Mouse (Mus musculus) forebrain, embryonic 16.5 days (tissue): ENCODE measurements around the gene Rap2a. TPM values are rescaled to one million over a fixed set of nuclear protein-coding genes. Genes with fewer than 3 reads are reported as not detected.

ENCODE experiments used
- ATAC-seq: fragments of 200-750 bp; cut with Nextera tagmentation; 2 replicates; pipeline ENCODE4 v1.8.0; 2017; ENCODE audit warnings: mild to moderate bottlenecking, moderate library complexity
- H3K27ac ChIP-seq: fragments of 300-500 bp; sonication (generic); 2 replicates; pipeline ENCODE4 v1.5.1; 2014; ENCODE audit warnings: low read length, control low read depth
- H3K27me3 ChIP-seq: fragments of 300-500 bp; sonication (generic); replicated peaks from 2 replicates; pipeline ENCODE4 v1.6.1; 2014; ENCODE audit warnings: low read length; ENCODE audit not compliant: control insufficient read depth, insufficient read depth
- H3K36me3 ChIP-seq: fragments of 300-500 bp; sonication (generic); 2 replicates; pipeline ENCODE4 v1.6.1; 2014; ENCODE audit not compliant: control insufficient read depth, insufficient read depth
- H3K4me1 ChIP-seq: fragments of 300-500 bp; sonication (generic); replicated peaks from 2 replicates; pipeline ENCODE4 v1.6.1; 2014; ENCODE audit warnings: low read length; ENCODE audit not compliant: control insufficient read depth, insufficient read depth
- H3K4me2 ChIP-seq: fragments of 300-500 bp; sonication (generic); 2 replicates; pipeline ENCODE4 v1.6.1; 2014; ENCODE audit warnings: mild to moderate bottlenecking, low read length, control low read depth
- H3K4me3 ChIP-seq: fragments of 300-500 bp; sonication (generic); replicated peaks from 2 replicates; pipeline ENCODE4 v1.5.1; 2014; ENCODE audit warnings: mild to moderate bottlenecking, low read length, control low read depth
- H3K9ac ChIP-seq: fragments of 300-500 bp; sonication (generic); replicated peaks from 2 replicates; pipeline ENCODE4 v1.6.1; 2014; ENCODE audit warnings: low read depth, low read length, control low read depth
- H3K9me3 ChIP-seq: fragments of 300-500 bp; sonication (generic); 2 replicates; pipeline ENCODE4 v1.6.1; 2016; ENCODE audit warnings: low read length; ENCODE audit not compliant: control insufficient read depth
- WGBS: fragments of 180-500 bp; shearing (Covaris S2); extraction: QIAGEN DNeasy Blood & Tissue Kit; methylation state at CpG from one replicate; pipeline ENCODE4 v1.1.7; 2014; 5-methylcytosine and 5-hydroxymethylcytosine counted together
- polyA plus RNA-seq: library from polyadenylated mRNA; unstranded; fragments of >200 nt; fragmentation: Nextera tagmentation; extraction: Ambion mirVana; gene quantifications from 2 replicates; pipeline ENCODE4 v1.2.1, GENCODE M21; 2015

Gene Rap2a
- polyA plus RNA-seq, 1 experiment from 2014 or later = 19.9 TPM

DNA sequence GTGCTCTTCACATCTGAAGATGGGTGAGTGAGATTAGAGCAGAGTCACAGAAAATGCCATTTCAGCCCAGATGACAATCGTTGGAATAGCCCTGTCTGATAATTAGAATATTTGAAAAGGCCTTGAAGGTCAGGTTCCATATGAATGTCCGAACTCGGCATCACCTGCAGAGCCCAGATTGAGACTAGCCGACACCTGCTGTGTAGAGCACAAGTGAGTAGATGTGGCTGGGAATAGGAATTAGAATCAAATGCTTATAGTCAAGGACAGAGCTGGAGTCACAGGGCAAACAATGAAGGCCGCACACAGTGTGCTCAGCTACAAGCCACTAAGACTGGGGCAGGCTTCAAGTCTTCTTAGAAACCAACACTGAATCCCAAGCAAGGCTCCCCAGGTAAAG is 6.3 kb downstream of the Rap2a start:
- Histone ChIP-seq H3K9ac (no peak overlapping the region), H3K9me3 (no peaks in the 10 kb centered on the region), H3K27ac (no peak overlapping the region), H3K27me3 (no peaks in the 10 kb centered on the region), H3K4me2 (no peak overlapping the region), H3K4me3 (no peak overlapping the region), H3K36me3 (no peaks in the 10 kb centered on the region), H3K4me1 (peaks cover 11% of the 10 kb centered on the region)
- no peak for ATAC-seq
- 87% methylated on average over 5 of the region's 5 CpGs for WGBS

DNA sequence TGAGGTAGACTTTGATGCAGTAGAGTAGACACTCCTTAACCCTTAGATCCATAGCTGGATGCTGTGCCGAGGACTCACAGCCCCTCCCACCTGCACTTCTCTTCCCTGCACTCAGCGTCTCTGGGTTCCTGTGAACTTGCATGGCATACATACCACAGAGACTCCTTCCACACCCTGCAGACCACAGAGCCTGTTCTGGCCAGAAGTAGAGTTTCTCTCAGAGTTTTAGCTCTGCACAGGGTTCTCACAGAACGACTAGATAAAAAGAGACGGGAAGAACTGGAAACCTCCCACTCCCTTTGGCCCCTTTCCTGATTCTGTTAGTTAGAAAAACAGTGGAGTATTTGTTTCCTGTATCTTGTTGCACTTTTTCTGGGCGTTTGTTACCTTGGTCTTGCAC is 18.0 kb downstream of the Rap2a start:
- Histone ChIP-seq H3K36me3 (no peaks in the 10 kb centered on the region), H3K4me2 (no peak overlapping the region), H3K9ac (no peak overlapping the region), H3K4me3 (no peak overlapping the region), H3K27ac (no peak overlapping the region), H3K4me1 (peaks cover 4% of the 10 kb centered on the region), H3K9me3 (no peaks in the 10 kb centered on the region), H3K27me3 (no peaks in the 10 kb centered on the region)
- ATAC-seq = no peak
- WGBS = 67% methylated on average over 5 of the region's 5 CpGs

DNA sequence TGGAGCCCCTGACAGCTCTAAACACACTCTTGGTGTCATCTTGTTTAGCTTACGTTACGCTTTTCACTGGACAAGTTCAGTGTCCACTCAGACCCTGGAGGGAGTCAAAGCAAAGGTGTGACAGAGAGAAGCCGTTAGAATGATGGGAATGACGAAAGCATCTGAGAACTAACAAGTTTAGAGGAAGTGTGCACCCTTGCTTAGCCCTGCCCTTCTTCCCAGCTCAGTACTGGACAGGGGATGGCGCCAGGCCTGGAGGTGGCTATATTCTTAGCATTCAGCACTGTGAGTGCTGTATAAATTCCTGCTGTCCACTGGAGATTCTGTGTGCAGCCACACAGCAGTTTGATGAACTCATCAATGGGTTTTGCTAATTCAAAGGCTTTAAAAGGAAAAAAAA is 18.6 kb downstream of the Rap2a start:
- no peaks in the 10 kb centered on the region for H3K9me3 ChIP-seq
- ATAC-seq = no peak
- H3K4me1 ChIP-seq = peaks cover 4% of the 10 kb centered on the region
- H3K4me2 ChIP-seq = no peak overlapping the region
- no peaks in the 10 kb centered on the region for H3K27me3 ChIP-seq
- H3K36me3 ChIP-seq = no peaks in the 10 kb centered on the region
- H3K9ac ChIP-seq = no peak overlapping the region
- H3K4me3 ChIP-seq = no peak overlapping the region
- H3K27ac ChIP-seq = no peak overlapping the region
- WGBS = 83% methylated on average over 5 of the region's 5 CpGs

DNA sequence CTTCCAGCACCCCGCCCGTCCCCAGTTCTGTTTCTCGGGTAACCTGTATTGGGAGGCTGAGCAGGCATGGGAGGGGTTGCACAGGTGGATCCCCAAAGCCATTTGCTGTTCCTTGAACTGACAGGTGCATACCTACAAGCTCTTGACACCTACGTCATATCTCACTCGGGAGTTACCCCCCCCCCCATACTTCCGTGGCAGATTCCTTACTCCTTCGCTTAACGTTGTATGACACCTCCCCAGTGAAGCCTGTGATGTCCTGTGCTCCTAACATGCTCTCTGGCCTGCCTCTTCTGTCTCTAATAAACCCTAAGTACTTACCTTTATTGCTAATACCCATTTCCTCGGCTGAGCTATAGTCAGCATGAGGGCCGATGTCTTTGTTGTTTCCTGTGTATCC is 20.9 kb downstream of the Rap2a start:
- Histone ChIP-seq H3K27ac (no peak overlapping the region), H3K36me3 (no peaks in the 10 kb centered on the region), H3K4me2 (no peak overlapping the region), H3K9ac (no peak overlapping the region), H3K9me3 (no peaks in the 10 kb centered on the region), H3K4me1 (peaks cover 4% of the 10 kb centered on the region), H3K4me3 (no peak overlapping the region), H3K27me3 (no peaks in the 10 kb centered on the region)
- 96% methylated on average over 9 of the region's 10 CpGs for WGBS
- no peak for ATAC-seq

DNA sequence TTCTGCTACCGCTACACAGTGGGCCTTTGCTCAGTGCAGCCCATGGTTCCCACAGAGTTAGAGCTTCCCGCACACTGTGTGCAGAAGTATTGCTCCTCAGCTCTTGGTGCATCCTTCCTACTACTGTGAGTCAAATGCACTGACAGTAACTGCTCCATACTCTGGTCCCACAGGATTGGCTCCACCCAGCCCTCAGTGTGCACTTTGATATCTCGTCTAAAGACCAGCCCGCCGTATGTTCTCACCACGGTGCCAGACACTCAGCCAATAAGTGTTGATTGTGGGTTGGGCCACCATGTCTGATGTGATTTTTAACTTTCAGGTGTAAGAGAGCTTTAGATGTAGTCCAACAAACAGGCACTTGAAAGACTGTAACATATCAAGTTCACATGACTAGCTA is 21.4 kb downstream of the Rap2a start:
- no peak for ATAC-seq
- Histone ChIP-seq H3K4me2 (no peak overlapping the region), H3K4me3 (no peak overlapping the region), H3K36me3 (no peaks in the 10 kb centered on the region), H3K27me3 (no peaks in the 10 kb centered on the region), H3K27ac (no peak overlapping the region), H3K9me3 (no peaks in the 10 kb centered on the region), H3K4me1 (peaks cover 4% of the 10 kb centered on the region), H3K9ac (no peak overlapping the region)
- WGBS = 94% methylated on average over 6 of the region's 6 CpGs

DNA sequence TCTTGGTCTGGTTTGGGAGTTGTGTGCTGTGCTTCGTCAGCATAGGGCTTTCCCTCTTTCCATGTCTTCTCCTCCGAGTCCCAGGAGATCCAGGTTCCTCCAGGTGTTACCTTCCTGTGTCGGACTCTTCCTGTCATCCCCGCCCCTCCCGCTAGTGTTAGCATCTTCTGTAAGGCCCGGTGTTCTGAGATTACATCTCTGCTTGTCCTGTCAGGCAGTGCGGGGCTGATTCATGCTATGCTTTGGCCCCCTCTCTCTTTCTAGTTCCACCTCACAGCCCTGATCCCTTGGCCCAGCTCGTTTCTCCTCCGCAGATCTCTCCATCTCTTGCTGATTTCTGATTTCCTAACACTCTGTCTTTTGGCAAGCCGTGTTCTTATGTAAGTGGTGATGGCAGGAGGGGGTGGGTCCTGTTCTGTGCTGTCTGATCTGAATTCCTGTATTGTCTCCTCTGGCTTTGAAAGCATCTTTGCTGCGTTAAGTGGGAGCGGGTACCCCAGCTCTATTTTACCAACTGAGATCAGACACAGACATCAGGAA is 21.8 kb downstream of the Rap2a start:
- Histone ChIP-seq H3K4me3 (no peak overlapping the region), H3K4me2 (no peak overlapping the region), H3K9ac (no peak overlapping the region), H3K4me1 (peaks cover 4% of the 10 kb centered on the region), H3K36me3 (no peaks in the 10 kb centered on the region), H3K9me3 (no peaks in the 10 kb centered on the region), H3K27me3 (no peaks in the 10 kb centered on the region), H3K27ac (no peak overlapping the region)
- ATAC-seq = no peak
- 79% methylated on average over 12 of the region's 12 CpGs for WGBS

DNA sequence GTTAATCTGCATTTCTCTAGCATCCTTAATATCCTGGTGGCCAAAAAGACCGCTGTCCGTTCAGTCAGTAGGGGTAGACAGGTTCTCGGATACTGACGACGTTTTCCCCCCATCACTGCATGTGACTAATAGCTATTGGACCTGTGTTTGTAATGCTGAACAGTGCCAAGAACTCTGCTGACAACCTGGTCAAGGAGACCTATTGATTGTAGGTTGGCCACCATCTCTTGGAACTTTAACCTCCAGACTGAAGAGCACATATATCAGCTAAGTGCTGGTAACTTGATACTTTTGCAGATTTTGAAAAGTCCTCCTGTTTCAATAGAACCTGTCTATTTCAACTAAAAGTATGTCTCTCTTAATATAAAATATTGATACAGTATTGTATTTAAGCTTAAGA is 22.5 kb downstream of the Rap2a start:
- Histone ChIP-seq H3K4me2 (no peak overlapping the region), H3K4me1 (peaks cover 4% of the 10 kb centered on the region; the same call in 1 of the 2 replicates), H3K4me3 (no peak overlapping the region), H3K9ac (no peak overlapping the region), H3K36me3 (no peaks in the 10 kb centered on the region), H3K27me3 (no peaks in the 10 kb centered on the region), H3K9me3 (no peaks in the 10 kb centered on the region), H3K27ac (no peak overlapping the region)
- ATAC-seq = no peak
- 94% methylated on average over 5 of the region's 5 CpGs for WGBS

DNA sequence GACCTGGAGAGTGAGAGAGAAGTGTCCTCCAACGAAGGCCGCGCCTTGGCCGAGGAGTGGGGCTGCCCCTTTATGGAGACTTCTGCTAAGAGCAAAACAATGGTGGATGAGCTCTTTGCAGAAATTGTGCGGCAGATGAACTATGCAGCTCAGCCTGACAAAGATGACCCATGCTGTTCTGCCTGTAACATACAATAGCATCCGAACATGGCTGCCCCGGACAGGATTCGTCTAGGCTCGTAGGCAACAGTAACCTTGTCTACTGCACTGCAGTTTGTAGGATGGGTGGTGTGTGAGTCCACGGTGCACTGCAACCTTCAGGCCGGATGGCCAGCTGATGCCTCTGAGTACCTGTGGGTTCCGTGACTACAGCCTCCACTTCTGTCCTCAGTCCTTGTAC is 25.4 kb downstream of the Rap2a start:
- 93% methylated on average over 12 of the region's 12 CpGs for WGBS
- Histone ChIP-seq H3K4me1 (peaks cover 12% of the 10 kb centered on the region), H3K9me3 (no peaks in the 10 kb centered on the region), H3K9ac (no peak overlapping the region), H3K36me3 (no peaks in the 10 kb centered on the region), H3K27ac (no peak overlapping the region), H3K27me3 (no peaks in the 10 kb centered on the region), H3K4me2 (no peak overlapping the region), H3K4me3 (no peak overlapping the region)
- no peak for ATAC-seq

DNA sequence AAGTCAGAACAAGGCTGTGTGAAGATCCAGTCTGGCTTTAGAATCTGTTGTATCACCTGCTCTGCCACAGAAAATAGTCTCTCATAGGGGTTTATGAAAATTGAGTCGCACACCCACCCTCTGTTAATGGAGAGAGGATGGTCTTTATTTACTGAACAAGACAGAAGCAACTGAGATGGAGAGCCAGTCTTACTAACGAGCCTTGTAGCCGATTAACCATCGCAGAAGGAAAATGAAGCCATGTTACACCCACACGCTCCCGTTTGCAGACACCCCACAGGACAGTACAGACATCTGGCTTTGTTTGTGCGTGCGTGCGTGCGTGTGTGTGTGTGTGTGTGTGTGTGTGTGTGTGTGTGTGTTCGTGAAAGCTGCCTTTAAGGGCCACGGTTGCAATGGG is 26.2 kb downstream of the Rap2a start:
- no peak overlapping the region for H3K9ac ChIP-seq
- H3K27ac ChIP-seq = no peak overlapping the region
- H3K4me3 ChIP-seq = no peak overlapping the region
- 69% methylated on average over 12 of the region's 12 CpGs for WGBS
- peaks cover 12% of the 10 kb centered on the region for H3K4me1 ChIP-seq
- no peaks in the 10 kb centered on the region for H3K9me3 ChIP-seq
- no peaks in the 10 kb centered on the region for H3K36me3 ChIP-seq
- no peaks in the 10 kb centered on the region for H3K27me3 ChIP-seq
- no peak overlapping the region for H3K4me2 ChIP-seq
- ATAC-seq = no peak

DNA sequence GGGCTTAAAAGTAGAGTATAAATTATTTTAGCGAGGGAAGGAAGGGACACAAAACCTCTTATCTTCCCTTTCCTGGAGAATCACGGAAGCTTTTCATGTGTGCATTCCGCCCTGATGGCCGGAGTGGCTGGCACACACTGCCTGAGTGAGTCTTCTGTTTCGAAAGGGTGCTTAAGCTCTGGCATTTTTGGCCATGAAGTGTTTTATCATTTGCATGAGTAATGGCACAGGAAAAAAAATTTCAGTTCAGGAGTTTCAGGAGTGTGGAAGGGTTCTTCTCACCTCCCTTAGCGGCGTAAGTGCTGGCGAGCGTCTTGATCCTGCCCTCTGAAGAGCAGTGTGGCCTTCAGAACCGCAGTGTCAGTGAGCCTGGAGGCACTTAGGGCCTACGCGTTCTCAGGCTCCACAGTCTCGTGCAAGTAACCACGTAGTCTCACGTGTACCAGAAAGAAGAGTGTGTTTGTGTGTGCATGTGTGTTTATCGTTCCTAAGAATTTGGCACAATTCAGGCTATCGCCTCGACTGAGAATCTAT is 26.8 kb downstream of the Rap2a start:
- no peak overlapping the region for H3K27ac ChIP-seq
- WGBS = 89% methylated on average over 18 of the region's 18 CpGs
- no peaks in the 10 kb centered on the region for H3K36me3 ChIP-seq
- H3K27me3 ChIP-seq = no peaks in the 10 kb centered on the region
- H3K9ac ChIP-seq = no peak overlapping the region
- peaks cover 12% of the 10 kb centered on the region for H3K4me1 ChIP-seq
- no peak overlapping the region for H3K4me2 ChIP-seq
- no peak overlapping the region for H3K4me3 ChIP-seq
- H3K9me3 ChIP-seq = no peaks in the 10 kb centered on the region
- ATAC-seq = no peak
